Mouse (Mus musculus) hindbrain, embryonic 15.5 days (tissue): Measurements from ENCODE around the gene Pcdh9. TPM values are rescaled to one million over a fixed set of nuclear protein-coding genes. Genes with fewer than 3 reads are reported as not detected.

Experiments
- ATAC-seq: fragments of 200-750 bp; cut with Nextera tagmentation; 2 replicates; pipeline ENCODE4 v1.8.0; 2017; ENCODE audit warnings: low read depth, moderate number of reproducible peaks, moderate TSS enrichment; ENCODE audit not compliant: low FRiP score
- H3K27ac ChIP-seq: fragments of 300-500 bp; sonication (generic); replicated peaks from 2 replicates; pipeline ENCODE4 v1.5.1; 2015; ENCODE audit warnings: mild to moderate bottlenecking, inconsistent platforms
- H3K27me3 ChIP-seq: fragments of 300-500 bp; sonication (generic); 2 replicates; pipeline ENCODE4 v1.6.1; 2015; ENCODE audit warnings: control low read depth, inconsistent platforms
- H3K36me3 ChIP-seq: fragments of 300-500 bp; sonication (generic); 2 replicates; pipeline ENCODE4 v1.6.1; 2015; ENCODE audit warnings: control low read depth, inconsistent platforms
- H3K4me1 ChIP-seq: fragments of 300-500 bp; sonication (generic); replicated peaks from 2 replicates; pipeline ENCODE4 v1.6.1; 2015; ENCODE audit warnings: control low read depth, inconsistent platforms
- H3K4me2 ChIP-seq: fragments of 300-500 bp; sonication (generic); 2 replicates; pipeline ENCODE4 v1.6.1; 2015; ENCODE audit warnings: moderate library complexity, mild to moderate bottlenecking, inconsistent platforms
- H3K4me3 ChIP-seq: fragments of 300-500 bp; sonication (generic); 2 replicates; pipeline ENCODE4 v1.5.1; 2015; ENCODE audit warnings: mild to moderate bottlenecking, inconsistent platforms
- H3K9ac ChIP-seq: fragments of 300-500 bp; sonication (generic); 2 replicates; pipeline ENCODE4 v1.6.1; 2015; ENCODE audit warnings: inconsistent platforms
- H3K9me3 ChIP-seq: fragments of 300-500 bp; sonication (generic); 2 replicates; pipeline ENCODE4 v1.6.1; 2016; ENCODE audit warnings: control low read depth, inconsistent platforms
- WGBS: fragments of 180-500 bp; shearing (Covaris S2); methylation state at CpG from one replicate; pipeline ENCODE4 v1.1.7; 2015; 5-methylcytosine and 5-hydroxymethylcytosine counted together
- polyA plus RNA-seq: library from polyadenylated mRNA; unstranded; fragments of >200 nt; fragmentation: Nextera tagmentation; extraction: Ambion mirVana; gene quantifications from 2 replicates; pipeline ENCODE4 v1.2.1, GENCODE M21; 2015

Pcdh9 gene
- polyA plus RNA-seq: 171 and 182 TPM in 2 replicates

GRCm38 (mm10) chr14:93890519-93891370 is at the start of gene Pcdh9:
Gene Pcdh9, minus strand, starts transcription at chr14:93890679.
- H3K36me3 ChIP-seq: no peaks in the 10 kb centered on the region
- under 1% methylated on average over 50 of the region's 50 CpGs for WGBS
- peak; percentile 99 for ATAC-seq
- H3K4me2 ChIP-seq: peak within 1 kb of the TSS; percentile 80
- peak within 1 kb of the TSS; percentile 91 for H3K27ac ChIP-seq
- no peaks in the 10 kb centered on the region for H3K9me3 ChIP-seq
- peaks cover 28% of the 10 kb centered on the region for H3K4me1 ChIP-seq
- peak within 1 kb of the TSS; percentile 65 for H3K4me3 ChIP-seq
- H3K27me3 ChIP-seq: no peaks in the 10 kb centered on the region
- peak within 1 kb of the TSS; percentile 66 for H3K9ac ChIP-seq

DNA sequence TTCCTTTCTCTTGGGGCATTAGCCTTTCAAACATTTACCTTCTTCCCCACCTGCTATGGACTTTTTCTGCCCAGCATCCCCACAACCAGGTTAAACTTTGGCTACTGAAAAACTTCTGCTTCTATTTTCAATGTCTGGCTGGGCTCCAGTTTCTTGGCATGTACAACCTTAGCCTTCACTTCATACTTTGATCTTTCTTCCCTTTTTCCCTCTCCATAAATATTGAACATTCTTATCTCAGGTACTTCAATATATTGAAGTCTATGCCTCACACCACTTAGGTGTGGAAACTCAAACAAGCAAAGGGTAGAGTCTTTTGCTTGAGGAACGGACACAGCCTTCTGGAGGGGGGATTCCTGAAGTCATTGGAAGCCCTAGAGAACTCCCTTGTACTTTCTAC is 16.4 kb upstream of the Pcdh9 start:
- Histone ChIP-seq H3K9me3 (no peaks in the 10 kb centered on the region), H3K4me2 (no peak overlapping the region), H3K27me3 (no peaks in the 10 kb centered on the region), H3K27ac (no peak overlapping the region), H3K4me1 (no peaks in the 10 kb centered on the region), H3K9ac (no peak overlapping the region), H3K36me3 (no peaks in the 10 kb centered on the region), H3K4me3 (no peak overlapping the region)
- ATAC-seq: no peak
- WGBS: 83% methylated on average over 1 of the region's 1 CpGs

DNA sequence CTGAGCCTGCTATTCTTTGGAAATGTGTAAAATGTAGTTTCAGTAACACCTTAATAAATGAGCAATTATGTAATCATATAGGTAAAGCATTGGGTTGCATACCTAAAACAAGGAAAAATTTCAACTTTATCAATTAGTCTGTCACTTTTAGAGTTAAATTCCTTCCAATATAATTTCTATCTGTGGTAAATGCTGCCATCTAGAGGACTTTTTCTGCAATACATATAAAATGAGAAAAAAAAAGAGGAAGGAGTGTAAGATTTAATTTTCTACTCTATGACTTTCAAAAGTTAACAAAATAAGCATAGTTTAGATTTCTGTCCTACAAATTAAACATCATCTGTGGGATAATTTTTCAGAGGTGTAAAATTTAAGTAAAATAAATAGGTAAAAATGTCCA is 8.1 kb upstream of the Pcdh9 start:
- Histone ChIP-seq H3K9me3 (no peaks in the 10 kb centered on the region), H3K4me1 (no peaks in the 10 kb centered on the region), H3K4me3 (no peak overlapping the region), H3K36me3 (no peaks in the 10 kb centered on the region), H3K9ac (no peak overlapping the region), H3K27me3 (no peaks in the 10 kb centered on the region), H3K4me2 (no peak overlapping the region), H3K27ac (no peak overlapping the region)
- ATAC-seq: no peak

DNA sequence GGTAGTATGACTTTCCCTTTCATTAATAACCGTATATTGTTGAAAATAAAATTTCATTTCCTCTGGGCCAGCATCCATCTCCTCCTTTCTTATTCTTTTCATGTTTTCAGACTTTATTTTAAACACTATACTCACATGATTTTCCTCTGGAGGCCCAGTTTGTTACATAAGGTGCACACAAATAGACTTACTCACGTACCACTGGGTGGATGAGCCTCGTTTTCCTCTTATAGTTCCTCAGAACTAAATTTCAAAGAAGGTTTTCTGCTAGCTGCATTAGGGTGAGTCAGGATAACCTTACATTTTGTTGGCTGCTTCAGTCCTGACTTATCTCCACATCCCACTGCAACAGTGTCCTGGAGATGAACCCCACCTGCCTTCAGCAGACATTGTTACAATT is 4.7 kb upstream of the Pcdh9 start:
- Histone ChIP-seq H3K36me3 (no peaks in the 10 kb centered on the region), H3K4me3 (no peak overlapping the region), H3K27me3 (no peaks in the 10 kb centered on the region), H3K9me3 (no peaks in the 10 kb centered on the region), H3K4me1 (peaks cover 6% of the 10 kb centered on the region; the same call in 1 of the 2 replicates), H3K27ac (no peak overlapping the region), H3K4me2 (no peak overlapping the region), H3K9ac (no peak overlapping the region)
- ATAC-seq: no peak
- 89% methylated on average over 3 of the region's 3 CpGs for WGBS

DNA sequence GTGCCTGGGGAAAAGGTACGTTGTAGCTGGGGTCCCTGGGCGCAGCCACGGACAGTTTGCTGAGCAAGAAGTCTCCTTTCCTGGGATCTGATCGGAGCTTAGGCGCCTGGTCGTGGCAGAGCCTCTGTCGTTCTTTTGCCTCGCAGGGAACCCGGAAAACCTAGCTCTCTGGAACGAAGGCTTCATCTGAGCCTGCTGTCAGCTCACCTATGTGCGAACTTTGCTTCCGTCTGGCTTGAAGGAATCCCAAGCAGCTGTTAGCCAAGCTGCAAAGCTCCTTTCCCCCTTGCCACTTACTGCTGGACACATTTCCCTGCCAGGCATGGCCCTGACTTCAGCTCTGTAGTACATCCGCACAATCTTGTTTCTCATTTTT is 880 bp upstream of the Pcdh9 start:
- Histone ChIP-seq H3K9me3 (no peaks in the 10 kb centered on the region), H3K4me2 (peak overlapping the region; percentile 80), H3K4me3 (peak overlapping the region; percentile 65), H3K27me3 (no peaks in the 10 kb centered on the region), H3K4me1 (peaks cover 21% of the 10 kb centered on the region; the same call in 1 of the 2 replicates), H3K27ac (peak overlapping the region; percentile 91), H3K36me3 (no peaks in the 10 kb centered on the region), H3K9ac (peak overlapping the region; percentile 66)
- WGBS: 1% methylated on average over 13 of the region's 13 CpGs
- 0 out of 2 replicates have a peak, but pooled peaks have one; percentile 3 for ATAC-seq

DNA sequence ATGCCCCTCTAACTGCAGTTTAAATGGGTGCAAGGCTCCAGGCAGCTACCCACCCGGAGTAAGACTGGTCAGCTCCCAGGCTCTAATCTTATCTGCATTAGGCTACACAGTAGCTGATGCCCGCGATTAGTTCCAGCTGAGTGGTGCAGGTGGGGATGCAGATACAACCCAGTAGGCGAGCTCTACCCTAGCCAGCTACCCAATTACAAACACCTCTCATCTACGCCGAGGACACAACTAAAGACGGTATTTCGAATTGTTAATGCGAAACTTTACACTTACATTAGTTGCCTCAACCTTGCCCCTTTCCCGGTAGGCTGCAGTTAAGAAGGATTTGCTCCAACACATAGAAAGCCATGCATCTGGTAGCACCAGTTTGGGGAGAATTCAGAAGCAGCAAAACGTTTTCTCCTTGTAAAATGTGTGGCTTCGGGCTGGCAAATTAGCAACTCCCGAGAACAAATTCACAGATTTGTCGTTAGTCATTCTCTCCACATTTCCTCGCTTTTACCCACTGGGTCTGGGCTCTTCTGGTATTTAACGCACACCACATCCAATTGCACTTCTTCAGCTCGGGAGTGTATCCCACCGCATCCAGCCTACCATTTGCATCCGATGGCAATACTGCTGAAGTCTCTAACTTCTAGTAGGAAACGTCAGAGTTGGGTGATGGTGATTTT is 500 bp downstream of the Pcdh9 start:
- no peaks in the 10 kb centered on the region for H3K36me3 ChIP-seq
- peak overlapping the region; percentile 91 for H3K27ac ChIP-seq
- H3K4me1 ChIP-seq: peaks cover 33% of the 10 kb centered on the region
- no peaks in the 10 kb centered on the region for H3K27me3 ChIP-seq
- peak overlapping the region; percentile 65 for H3K4me3 ChIP-seq
- WGBS: under 1% methylated on average over 20 of the region's 20 CpGs
- H3K9ac ChIP-seq: peak overlapping the region; percentile 51
- H3K4me2 ChIP-seq: peak overlapping the region; percentile 80
- ATAC-seq: peak; percentile 46
- no peaks in the 10 kb centered on the region for H3K9me3 ChIP-seq

DNA sequence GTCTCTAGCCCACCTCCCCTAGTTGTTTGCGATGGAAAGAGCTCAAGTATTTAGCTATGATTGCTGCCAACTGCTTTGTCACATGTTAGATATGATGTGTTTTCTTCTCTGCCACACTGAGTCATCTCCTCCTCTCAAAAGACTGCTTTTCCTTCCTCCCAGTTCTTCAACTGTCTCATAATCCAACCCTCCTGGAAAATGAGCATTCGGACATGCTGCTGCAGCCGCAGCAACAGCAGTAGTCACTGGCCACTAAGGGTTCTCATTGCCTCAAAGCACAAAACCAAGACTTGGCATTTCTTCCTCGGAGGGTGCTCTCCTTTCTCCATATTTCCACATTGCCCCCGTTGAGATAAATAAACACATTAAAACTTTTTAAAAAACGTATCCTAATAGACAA is 1.2 kb downstream of the Pcdh9 start:
- ATAC-seq: no peak
- no peaks in the 10 kb centered on the region for H3K27me3 ChIP-seq
- H3K4me1 ChIP-seq: peaks cover 33% of the 10 kb centered on the region
- peak overlapping the region; percentile 80 for H3K4me2 ChIP-seq
- no peaks in the 10 kb centered on the region for H3K36me3 ChIP-seq
- H3K27ac ChIP-seq: peak overlapping the region; percentile 91; the same call in 1 of the 2 replicates
- peak overlapping the region; percentile 65 for H3K4me3 ChIP-seq
- peak overlapping the region; percentile 51 for H3K9ac ChIP-seq
- no peaks in the 10 kb centered on the region for H3K9me3 ChIP-seq
- WGBS: 15% methylated on average over 6 of the region's 6 CpGs

DNA sequence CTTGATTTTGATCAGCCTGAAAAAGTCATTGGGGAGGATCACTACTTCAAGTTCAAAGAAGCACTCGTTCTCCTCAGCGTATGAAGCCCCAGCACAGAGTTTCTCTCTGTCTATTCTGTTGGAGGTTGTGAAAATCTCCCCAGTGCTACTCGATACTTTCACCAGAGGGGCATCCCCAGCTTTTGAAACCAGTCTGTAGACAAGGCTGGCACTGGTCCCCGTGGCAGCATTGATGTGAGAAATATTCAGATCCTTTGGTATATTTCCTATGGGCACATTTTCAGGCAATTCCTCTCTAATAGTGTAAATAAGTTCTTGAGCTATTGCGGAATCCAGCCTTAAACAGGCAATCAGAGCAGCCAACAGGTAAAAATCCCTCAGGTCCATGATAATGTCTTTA is 2.1 kb downstream of the Pcdh9 start:
- WGBS: 61% methylated on average over 5 of the region's 5 CpGs
- no peak for ATAC-seq
- H3K36me3 ChIP-seq: no peaks in the 10 kb centered on the region
- H3K9ac ChIP-seq: peak overlapping the region; percentile 51
- H3K4me3 ChIP-seq: peak overlapping the region; percentile 65
- no peaks in the 10 kb centered on the region for H3K9me3 ChIP-seq
- no peaks in the 10 kb centered on the region for H3K27me3 ChIP-seq
- H3K4me1 ChIP-seq: peaks cover 36% of the 10 kb centered on the region
- H3K4me2 ChIP-seq: peak overlapping the region; percentile 80
- no peak overlapping the region for H3K27ac ChIP-seq

DNA sequence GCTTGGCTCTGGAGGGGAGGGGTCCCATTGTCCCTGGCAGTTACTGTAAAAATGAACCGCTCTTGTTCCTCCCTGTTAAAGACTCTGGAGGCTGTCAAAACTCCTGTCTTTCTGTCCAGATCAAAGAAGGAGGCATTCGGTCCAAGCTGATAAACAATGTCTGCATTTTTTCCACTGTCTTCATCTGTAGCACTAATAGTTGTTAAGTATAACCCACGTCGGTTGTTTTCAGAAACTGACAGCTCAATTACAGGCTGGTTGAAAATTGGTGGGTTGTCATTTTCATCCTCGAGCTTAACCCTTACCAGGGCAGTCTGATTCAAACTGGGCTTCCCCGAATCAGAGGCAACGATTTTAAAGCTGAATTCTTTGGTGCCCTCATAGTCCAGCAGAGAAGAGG is 3.4 kb downstream of the Pcdh9 start:
- H3K9ac ChIP-seq: peak overlapping the region; percentile 51
- H3K4me1 ChIP-seq: peaks cover 42% of the 10 kb centered on the region
- no peaks in the 10 kb centered on the region for H3K27me3 ChIP-seq
- ATAC-seq: no peak
- H3K4me3 ChIP-seq: peak overlapping the region; percentile 65
- WGBS: 54% methylated on average over 7 of the region's 7 CpGs
- H3K36me3 ChIP-seq: no peaks in the 10 kb centered on the region
- H3K27ac ChIP-seq: no peak overlapping the region
- peak overlapping the region; percentile 80 for H3K4me2 ChIP-seq
- H3K9me3 ChIP-seq: no peaks in the 10 kb centered on the region

- Histone ChIP-seq H3K36me3 (no peaks in the 10 kb centered on the region), H3K27ac (no peak overlapping the region), H3K27me3 (no peaks in the 10 kb centered on the region), H3K4me1 (peaks cover 45% of the 10 kb centered on the region), H3K4me2 (peak overlapping the region; percentile 80), H3K9ac (no peak overlapping the region), H3K9me3 (no peaks in the 10 kb centered on the region), H3K4me3 (peak overlapping the region; percentile 65)
- no peak for ATAC-seq
- WGBS: 83% methylated on average over 11 of the region's 11 CpGs
Measured at GRCm38 (mm10) chr14:93885551-93886084, 4.9 kb downstream of the Pcdh9 start.

GRCm38 (mm10) chr14:93884467-93884866 is 6.0 kb downstream of the Pcdh9 start:
- ATAC-seq: peak; percentile 56; the same call in 1 of the 2 replicates
- Histone ChIP-seq H3K4me2 (peak overlapping the region; percentile 52), H3K9ac (no peak overlapping the region), H3K27ac (no peak overlapping the region), H3K27me3 (no peaks in the 10 kb centered on the region), H3K9me3 (no peaks in the 10 kb centered on the region), H3K36me3 (no peaks in the 10 kb centered on the region), H3K4me3 (peak overlapping the region; percentile 35), H3K4me1 (peaks cover 45% of the 10 kb centered on the region)
- WGBS: 1% methylated on average over 2 of the region's 2 CpGs

DNA sequence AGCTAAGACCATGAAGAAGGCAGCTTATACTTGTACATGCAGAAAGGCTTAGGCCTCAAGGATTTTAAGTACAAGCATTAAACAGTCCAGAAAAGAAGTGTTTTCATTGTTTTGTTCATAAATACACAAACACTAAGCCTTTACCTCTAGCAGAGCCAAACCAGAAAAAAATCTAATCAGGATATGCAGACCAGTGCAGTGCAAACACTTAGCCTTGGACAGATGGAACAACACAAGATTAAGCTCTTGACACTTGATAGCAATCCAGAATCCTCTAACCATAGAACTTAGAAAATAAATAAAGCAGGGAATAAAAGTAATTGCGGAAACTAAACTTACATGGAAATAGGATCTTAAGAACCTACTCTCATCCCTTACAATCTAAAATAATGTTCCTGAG is 10.4 kb downstream of the Pcdh9 start:
- 96% methylated on average over 1 of the region's 1 CpGs for WGBS
- no peak overlapping the region for H3K4me3 ChIP-seq
- H3K4me2 ChIP-seq: no peak overlapping the region
- no peak for ATAC-seq
- no peak overlapping the region for H3K27ac ChIP-seq
- H3K9ac ChIP-seq: no peak overlapping the region
- H3K4me1 ChIP-seq: 0 out of 2 replicates have a peak, but pooled peaks cover 20% of the 10 kb centered on the region
- H3K36me3 ChIP-seq: no peaks in the 10 kb centered on the region
- H3K27me3 ChIP-seq: no peaks in the 10 kb centered on the region
- no peaks in the 10 kb centered on the region for H3K9me3 ChIP-seq
